Mouse (Mus musculus): ENCODE measurements around the gene Slc12a3. TPM values are rescaled to one million over a fixed set of nuclear protein-coding genes. Genes with fewer than 3 reads are reported as not detected.

The Slc12a3 gene
- polyA plus RNA-seq, 1 experiment from 2014 or later, result 0.08 TPM

- Histone ChIP-seq H3K4me2 (no peak overlapping the region), H3K9ac (no peak overlapping the region), H3K9me3 (no peaks in the 10 kb centered on the region), H3K36me3 (no peaks in the 10 kb centered on the region), H3K27me3 (replicated peaks) (no peaks in the 10 kb centered on the region), H3K4me1 (no peaks in the 10 kb centered on the region), H3K4me3 (replicated peaks) (no peak overlapping the region), H3K27ac (no peak overlapping the region)
- 66% methylated on average over 7 of the region's 7 CpGs for WGBS
- ATAC-seq (ENCODE audit: insufficient read depth, low FRiP score, low read depth), result no peak
Measured at GRCm38 (mm10) chr8:94340796-94341195, 11.8 kb downstream of the Slc12a3 start.

- 83% methylated on average over 10 of the region's 10 CpGs for WGBS
- no peak for ATAC-seq (ENCODE audit: insufficient read depth, low FRiP score, low read depth)
- Histone ChIP-seq H3K27ac (no peak overlapping the region), H3K27me3 (replicated peaks) (no peaks in the 10 kb centered on the region), H3K9me3 (no peaks in the 10 kb centered on the region), H3K4me2 (no peak overlapping the region), H3K36me3 (no peaks in the 10 kb centered on the region), H3K9ac (no peak overlapping the region), H3K4me1 (no peaks in the 10 kb centered on the region), H3K4me3 (replicated peaks) (no peak overlapping the region)
Measured at GRCm38 (mm10) chr8:94342691-94343090, 13.7 kb downstream of the Slc12a3 start.

DNA sequence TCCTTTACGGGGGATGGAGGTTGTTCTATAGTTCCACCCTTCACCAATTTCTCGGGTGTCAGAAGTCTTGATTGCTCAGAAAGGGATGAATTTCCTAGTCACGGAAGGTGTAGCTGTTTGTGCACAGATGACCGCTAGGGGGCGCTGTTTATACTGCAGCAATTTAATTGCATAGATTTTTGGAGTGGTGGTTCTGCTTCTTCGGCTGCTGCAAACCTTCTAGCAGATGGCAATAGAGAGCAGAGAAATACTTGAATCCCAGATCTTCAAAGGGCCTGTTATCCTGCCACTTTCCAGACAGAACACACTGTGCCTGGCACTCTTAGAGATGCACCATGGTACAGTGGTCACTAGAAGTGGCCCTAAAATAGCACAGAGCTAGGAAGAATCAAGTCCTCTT is 14.3 kb downstream of the Slc12a3 start:
- H3K4me2 ChIP-seq, result no peak overlapping the region
- ATAC-seq (ENCODE audit: insufficient read depth, low FRiP score, low read depth), result no peak
- H3K4me3 ChIP-seq (replicated peaks), result no peak overlapping the region
- no peaks in the 10 kb centered on the region for H3K27me3 ChIP-seq (replicated peaks)
- H3K9ac ChIP-seq, result no peak overlapping the region
- H3K4me1 ChIP-seq, result no peaks in the 10 kb centered on the region
- H3K9me3 ChIP-seq, result no peaks in the 10 kb centered on the region
- 10% methylated on average over 6 of the region's 6 CpGs for WGBS
- H3K36me3 ChIP-seq, result no peaks in the 10 kb centered on the region
- H3K27ac ChIP-seq, result no peak overlapping the region

- no peak overlapping the region for H3K4me2 ChIP-seq
- 82% methylated on average over 11 of the region's 11 CpGs for WGBS
Measured at GRCm38 (mm10) chr8:94343778-94344320, 14.8 kb downstream of the Slc12a3 start.

DNA sequence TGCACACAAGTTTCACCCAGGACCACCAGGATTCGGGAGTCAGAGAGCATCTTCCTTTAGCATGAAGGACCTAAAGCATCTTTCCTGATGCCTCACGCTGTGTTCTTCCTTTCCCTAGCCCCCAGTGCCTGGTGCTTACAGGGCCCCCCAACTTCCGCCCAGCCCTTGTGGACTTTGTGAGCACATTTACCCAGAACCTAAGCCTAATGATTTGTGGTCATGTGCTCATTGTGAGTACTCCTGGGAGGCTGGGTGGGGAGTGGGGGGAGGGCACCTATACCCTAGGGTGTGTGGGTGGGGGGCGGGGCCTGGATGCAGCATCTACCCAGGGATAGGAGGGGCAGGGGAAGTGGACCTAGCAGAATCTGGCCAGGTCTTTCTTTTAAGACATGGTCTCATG is 16.7 kb downstream of the Slc12a3 start:
- no peak overlapping the region for H3K9ac ChIP-seq
- H3K4me3 ChIP-seq (replicated peaks), result no peak overlapping the region
- H3K9me3 ChIP-seq, result no peaks in the 10 kb centered on the region
- WGBS, result 87% methylated on average over 4 of the region's 4 CpGs
- no peak overlapping the region for H3K4me2 ChIP-seq
- no peaks in the 10 kb centered on the region for H3K27me3 ChIP-seq (replicated peaks)
- no peak for ATAC-seq (ENCODE audit: insufficient read depth, low FRiP score, low read depth)
- no peak overlapping the region for H3K27ac ChIP-seq
- H3K4me1 ChIP-seq, result no peaks in the 10 kb centered on the region
- H3K36me3 ChIP-seq, result no peaks in the 10 kb centered on the region

More at GRCm38 (mm10) chr8:94343778-94344320, 14.8 kb downstream of the Slc12a3 start:
- Histone ChIP-seq H3K4me3 (replicated peaks) (no peak overlapping the region), H3K9ac (no peak overlapping the region), H3K36me3 (no peaks in the 10 kb centered on the region), H3K27ac (no peak overlapping the region), H3K27me3 (replicated peaks) (no peaks in the 10 kb centered on the region), H3K4me1 (no peaks in the 10 kb centered on the region), H3K9me3 (no peaks in the 10 kb centered on the region)
- no peak for ATAC-seq (ENCODE audit: insufficient read depth, low FRiP score, low read depth)

DNA sequence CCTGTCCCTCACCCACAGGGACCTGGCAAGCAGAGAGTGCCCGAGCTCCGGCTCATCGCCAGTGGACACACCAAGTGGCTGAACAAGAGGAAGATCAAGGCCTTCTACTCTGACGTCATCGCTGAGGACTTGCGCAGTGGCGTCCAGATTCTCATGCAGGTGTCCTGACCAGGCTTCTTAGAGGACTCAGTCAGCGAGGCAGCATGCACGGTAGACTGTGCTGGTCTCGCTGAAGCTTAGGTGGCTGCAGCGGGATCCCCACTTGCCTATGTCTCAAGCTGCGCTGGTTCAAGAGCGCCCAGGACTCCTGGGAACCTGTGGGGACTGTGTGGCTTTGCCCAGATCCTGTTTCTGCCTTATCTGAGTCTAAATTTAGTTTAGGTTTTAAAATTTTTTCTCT is 17.3 kb downstream of the Slc12a3 start:
- H3K4me3 ChIP-seq (replicated peaks), result no peak overlapping the region
- no peaks in the 10 kb centered on the region for H3K4me1 ChIP-seq
- no peak overlapping the region for H3K9ac ChIP-seq
- ATAC-seq (ENCODE audit: insufficient read depth, low FRiP score, low read depth), result no peak
- no peaks in the 10 kb centered on the region for H3K27me3 ChIP-seq (replicated peaks)
- H3K9me3 ChIP-seq, result no peaks in the 10 kb centered on the region
- H3K4me2 ChIP-seq, result no peak overlapping the region
- H3K36me3 ChIP-seq, result no peaks in the 10 kb centered on the region
- no peak overlapping the region for H3K27ac ChIP-seq
- 88% methylated on average over 13 of the region's 13 CpGs for WGBS

DNA sequence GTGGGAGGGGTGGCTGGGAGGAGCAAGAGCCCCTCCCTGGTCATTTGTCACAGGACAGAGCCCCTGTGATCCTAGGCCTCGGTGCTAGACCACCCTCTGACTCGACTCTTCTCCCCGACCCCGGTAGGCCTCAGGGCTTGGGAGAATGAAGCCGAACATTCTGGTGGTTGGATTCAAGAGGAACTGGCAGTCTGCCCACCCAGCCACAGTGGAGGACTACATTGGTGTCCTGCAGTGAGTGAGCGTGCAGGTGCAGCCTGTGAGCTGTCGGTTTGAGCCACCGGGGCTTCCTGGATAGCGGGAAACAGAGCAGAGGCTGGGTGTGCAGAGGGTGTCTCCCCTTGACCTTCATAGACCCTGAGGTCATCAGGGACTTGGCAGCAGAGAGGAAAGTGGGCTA is 19.4 kb downstream of the Slc12a3 start:
- Histone ChIP-seq H3K27ac (no peak overlapping the region), H3K4me2 (no peak overlapping the region), H3K9ac (no peak overlapping the region), H3K9me3 (no peaks in the 10 kb centered on the region), H3K4me1 (no peaks in the 10 kb centered on the region), H3K36me3 (no peaks in the 10 kb centered on the region), H3K27me3 (replicated peaks) (no peaks in the 10 kb centered on the region), H3K4me3 (replicated peaks) (no peak overlapping the region)
- 59% methylated on average over 9 of the region's 9 CpGs for WGBS
- ATAC-seq (ENCODE audit: insufficient read depth, low FRiP score, low read depth), result no peak

DNA sequence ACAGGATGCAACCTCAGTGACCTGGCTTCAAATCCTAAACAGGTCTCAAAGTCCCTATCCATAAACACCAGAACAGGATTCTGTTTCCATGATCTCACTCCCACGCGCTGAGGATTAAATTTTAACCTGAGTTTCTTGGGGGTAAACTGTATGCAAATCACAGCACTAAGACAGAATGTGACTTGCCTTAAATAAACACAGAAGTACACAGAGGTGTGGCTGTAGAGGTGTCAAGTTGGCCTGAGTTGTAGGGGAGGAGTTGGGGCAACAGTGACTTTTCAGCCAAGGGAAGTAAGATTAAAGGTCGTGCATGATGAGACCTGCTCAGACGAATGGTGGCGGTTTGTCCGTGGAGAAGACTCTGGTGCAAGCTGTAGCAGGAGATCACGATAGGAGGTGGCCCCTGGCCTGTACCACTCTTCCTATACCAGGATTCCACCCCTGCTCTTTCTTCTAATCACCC is 25.1 kb downstream of the Slc12a3 start:
- Histone ChIP-seq H3K4me1 (peaks cover 5% of the 10 kb centered on the region; the same call in 1 of the 2 replicates), H3K9me3 (no peaks in the 10 kb centered on the region), H3K4me2 (0 out of 2 replicates have a peak overlapping the region, but pooled peaks have one; percentile 4), H3K27ac (peak overlapping the region; percentile 88), H3K4me3 (replicated peaks) (no peak overlapping the region), H3K27me3 (replicated peaks) (no peaks in the 10 kb centered on the region), H3K36me3 (no peaks in the 10 kb centered on the region), H3K9ac (no peak overlapping the region)
- ATAC-seq (ENCODE audit: insufficient read depth, low FRiP score, low read depth), result peak; percentile 80
- 51% methylated on average over 7 of the region's 7 CpGs for WGBS

DNA sequence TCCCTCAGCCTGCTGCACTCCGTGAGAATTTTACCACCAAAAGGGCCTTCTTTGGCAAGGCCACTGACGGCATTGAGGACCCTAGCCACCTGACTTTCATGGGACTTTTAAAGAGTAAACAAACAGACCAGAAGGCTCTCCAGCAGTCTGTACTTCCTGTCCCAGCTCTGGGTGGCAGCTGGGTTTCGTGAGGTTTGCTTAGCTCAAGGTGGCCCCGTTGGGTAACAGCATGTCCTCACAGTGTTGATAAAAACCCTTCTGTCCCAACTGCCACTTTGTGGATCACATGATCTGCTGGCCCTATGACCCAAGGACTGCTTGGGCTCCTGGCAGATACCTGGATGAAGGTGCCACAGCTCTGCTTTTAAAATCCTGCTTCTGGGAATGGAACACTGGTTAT is 25.6 kb downstream of the Slc12a3 start:
- Histone ChIP-seq H3K9me3 (no peaks in the 10 kb centered on the region), H3K4me2 (0 out of 2 replicates have a peak overlapping the region, but pooled peaks have one; percentile 4), H3K27me3 (replicated peaks) (no peaks in the 10 kb centered on the region), H3K4me1 (peaks cover 5% of the 10 kb centered on the region; the same call in 1 of the 2 replicates), H3K9ac (no peak overlapping the region), H3K36me3 (no peaks in the 10 kb centered on the region), H3K4me3 (replicated peaks) (no peak overlapping the region), H3K27ac (peak overlapping the region; percentile 88)
- 35% methylated on average over 4 of the region's 4 CpGs for WGBS
- ATAC-seq (ENCODE audit: insufficient read depth, low FRiP score, low read depth), result peak; percentile 80

- peaks cover 9% of the 10 kb centered on the region; the same call in 1 of the 2 replicates for H3K4me1 ChIP-seq
- no peak overlapping the region for H3K27ac ChIP-seq
- H3K27me3 ChIP-seq (replicated peaks), result no peaks in the 10 kb centered on the region
- ATAC-seq (ENCODE audit: insufficient read depth, low FRiP score, low read depth), result no peak
- no peaks in the 10 kb centered on the region for H3K9me3 ChIP-seq
- H3K4me2 ChIP-seq, result no peak overlapping the region
- H3K4me3 ChIP-seq (replicated peaks), result no peak overlapping the region
- no peak overlapping the region for H3K9ac ChIP-seq
- H3K36me3 ChIP-seq, result no peaks in the 10 kb centered on the region
- WGBS, result 74% methylated on average over 6 of the region's 6 CpGs
Measured at GRCm38 (mm10) chr8:94357220-94357619, 28.2 kb downstream of the Slc12a3 start.

DNA sequence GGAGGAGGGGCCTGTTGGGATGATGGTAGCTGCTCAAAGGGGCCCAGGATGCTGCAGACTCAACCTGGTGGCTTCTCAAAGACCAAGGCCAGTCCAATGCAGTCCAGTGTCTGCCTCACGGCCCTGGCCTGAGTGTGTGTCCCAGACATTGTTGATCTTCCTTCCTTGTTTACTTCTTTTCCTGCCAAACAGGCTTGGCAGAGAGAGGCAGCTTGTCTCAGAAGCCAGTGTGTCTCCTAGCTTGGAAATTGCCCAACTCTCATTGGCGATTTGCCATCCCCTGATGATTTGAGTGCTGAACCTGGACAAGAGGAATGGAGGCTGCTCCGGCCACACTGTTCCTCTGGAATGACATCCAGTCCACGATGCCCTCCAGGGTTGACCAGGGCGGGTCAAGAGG is 29.5 kb downstream of the Slc12a3 start:
- WGBS, result 47% methylated on average over 5 of the region's 5 CpGs

GRCm38 (mm10) chr8:94361774-94362431 is 32.9 kb downstream of the Slc12a3 start:
- Histone ChIP-seq H3K27ac (peak overlapping the region; percentile 84; the same call in 1 of the 2 replicates), H3K9ac (no peak overlapping the region), H3K9me3 (no peaks in the 10 kb centered on the region), H3K4me2 (no peak overlapping the region), H3K4me1 (peaks cover 17% of the 10 kb centered on the region), H3K27me3 (replicated peaks) (no peaks in the 10 kb centered on the region), H3K4me3 (replicated peaks) (no peak overlapping the region), H3K36me3 (no peaks in the 10 kb centered on the region)
- WGBS, result 80% methylated on average over 6 of the region's 6 CpGs
- no peak for ATAC-seq (ENCODE audit: insufficient read depth, low FRiP score, low read depth)

More for the DNA sequence above, 29.5 kb downstream of the Slc12a3 start:
- Histone ChIP-seq H3K9ac (no peak overlapping the region), H3K4me3 (replicated peaks) (no peak overlapping the region), H3K4me2 (no peak overlapping the region), H3K36me3 (no peaks in the 10 kb centered on the region), H3K27me3 (replicated peaks) (no peaks in the 10 kb centered on the region), H3K27ac (peak overlapping the region; percentile 54; the same call in 1 of the 2 replicates), H3K4me1 (peaks cover 17% of the 10 kb centered on the region), H3K9me3 (no peaks in the 10 kb centered on the region)
- ATAC-seq (ENCODE audit: insufficient read depth, low FRiP score, low read depth), result no peak
